Mouse (Mus musculus): ENCODE data around the gene Emid1.

DNA sequence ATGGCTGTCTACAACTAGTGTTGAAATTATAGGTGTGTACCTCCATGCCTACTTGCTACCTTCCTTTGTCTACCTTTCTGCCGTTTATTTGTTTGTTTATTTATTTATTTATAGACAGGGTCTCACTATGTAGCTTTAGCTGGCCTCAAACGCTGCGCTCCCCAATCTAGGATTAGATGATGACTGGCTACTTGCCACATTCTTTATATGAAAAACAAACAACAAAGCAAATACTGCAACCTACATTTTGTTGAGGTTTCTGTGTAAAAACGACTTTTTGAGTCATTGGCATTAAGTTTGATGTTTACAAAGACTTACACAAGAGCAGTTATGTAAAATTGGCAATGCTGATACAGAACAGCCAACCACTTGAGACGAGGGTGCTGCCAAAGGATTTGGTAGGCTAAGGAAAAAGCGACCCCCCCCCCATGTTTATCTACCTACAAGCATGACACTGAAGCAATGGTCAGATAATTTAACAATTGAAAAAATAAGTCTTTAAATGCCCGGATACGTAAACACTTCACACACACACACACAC is 55.5 kb downstream of the Emid1 start:
- TF ChIP-seq GATA1 (IDR thresholded peaks at IDR 0.05; ENCODE audit: borderline replicate concordance, low read length) (no peak), TAL1 (conservative IDR thresholded peaks at IDR 0.05; ENCODE audit: low read depth, low read length) (no peak), CTCF (IDR thresholded peaks at IDR 0.05; ENCODE audit: low read depth, low read length) (no peak)

All from G1E (cell line).